Mouse (Mus musculus): ENCODE data around the gene Polr1c.

Polr1c gene

DNA sequence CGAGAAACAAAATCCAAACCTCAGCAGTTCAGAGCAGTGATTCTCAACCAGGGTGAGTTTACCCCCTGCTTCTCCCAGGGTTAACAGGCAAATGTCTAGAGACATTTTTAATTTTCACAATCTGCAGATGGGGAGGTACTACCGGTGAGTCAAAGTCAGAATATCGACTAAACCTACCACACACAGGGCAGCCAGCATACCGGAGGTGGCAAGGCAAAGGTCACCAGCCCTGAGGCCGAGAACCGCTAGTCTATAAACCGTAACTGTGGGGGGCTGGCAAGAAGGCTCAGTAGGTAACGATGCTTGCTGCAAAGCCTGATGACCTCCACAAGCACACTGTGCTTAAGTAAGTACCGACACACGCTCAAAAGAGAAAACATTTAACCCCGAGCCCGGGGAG lies 17.6 kb upstream of the Polr1c start:
- no peak for DNase-seq

DNA sequence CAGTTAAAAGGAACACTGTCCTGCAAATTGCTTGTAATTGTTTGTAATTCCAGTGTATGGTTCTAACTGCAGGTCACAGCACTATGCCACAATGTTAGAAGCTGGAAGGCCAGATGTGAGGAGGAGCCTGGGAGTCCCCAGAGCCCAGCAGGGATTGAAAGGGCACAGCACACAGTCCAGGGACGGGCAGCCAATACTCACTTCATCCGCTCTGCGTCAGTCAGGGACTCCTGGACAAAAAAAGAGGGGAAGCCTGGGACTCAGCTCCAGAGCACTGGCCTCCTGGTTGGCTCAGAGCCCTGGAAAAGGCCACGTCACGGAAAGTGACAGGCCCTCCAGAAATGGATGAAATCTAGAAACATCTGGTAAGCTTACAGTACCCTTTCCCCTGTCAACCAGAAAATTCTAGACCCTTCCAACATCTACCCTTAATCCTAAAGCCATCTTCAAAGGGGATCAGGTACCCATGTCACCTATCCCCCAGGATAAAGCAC lies 14.4 kb upstream of the Polr1c start:
- no peak for DNase-seq

DNA sequence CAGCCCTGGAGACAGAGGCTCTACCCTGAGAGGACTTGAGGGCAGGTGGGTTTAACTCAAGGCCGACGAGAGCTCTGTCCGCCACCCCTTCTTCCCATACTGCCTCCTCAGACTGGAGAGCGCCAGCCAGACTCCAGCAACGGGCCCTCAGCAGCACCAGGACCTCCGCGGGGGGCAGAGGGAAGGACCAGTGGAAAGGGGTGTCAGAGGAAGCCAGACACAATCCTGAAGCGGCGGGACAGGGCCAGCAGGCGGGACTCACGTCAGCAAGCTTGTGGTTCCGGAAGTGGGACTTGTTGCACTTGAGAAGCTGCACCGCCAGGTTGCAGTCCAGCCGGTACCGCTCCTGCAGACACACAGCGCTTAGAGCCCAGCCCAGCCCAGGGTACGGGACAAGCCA lies 11.8 kb upstream of the Polr1c start:
- no peak for DNase-seq

DNA sequence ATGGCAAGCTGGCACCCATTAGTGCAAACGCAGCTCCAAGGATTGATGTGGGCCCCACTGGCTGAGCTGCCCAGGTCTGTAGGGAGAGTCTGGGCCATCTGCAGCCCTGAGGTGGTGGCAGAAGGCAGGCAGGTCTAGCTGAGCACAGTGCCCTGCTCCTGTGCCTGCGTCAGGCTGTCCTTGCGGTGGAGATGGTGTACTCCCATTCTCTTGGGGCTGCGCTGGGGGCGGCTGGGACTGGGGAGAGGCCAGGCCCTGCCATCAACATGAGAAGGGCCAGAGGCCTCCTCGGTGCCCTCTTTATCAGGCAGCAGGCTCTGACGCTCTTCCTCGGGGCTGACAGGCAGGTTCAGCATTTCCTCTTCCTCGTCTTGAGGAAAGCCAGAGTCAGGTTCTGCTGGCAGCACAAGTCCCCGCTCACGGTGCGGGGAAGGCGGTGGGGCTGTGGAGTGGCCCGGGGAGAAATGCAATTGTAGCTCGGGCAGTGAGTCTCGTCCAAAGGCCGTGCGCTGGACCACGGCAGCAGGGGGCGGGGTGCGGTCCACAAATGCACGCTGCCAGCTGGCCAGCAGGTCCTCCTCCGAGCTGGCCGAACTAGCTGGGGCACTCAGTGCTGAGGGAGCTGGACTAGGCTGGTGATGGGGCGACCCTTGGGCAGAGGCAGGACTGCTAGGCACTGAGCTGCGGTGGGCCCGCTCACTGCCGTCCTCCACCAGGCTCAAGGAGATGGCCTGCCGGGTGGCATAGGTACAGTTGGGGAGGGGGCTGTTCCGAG lies 10.6 kb upstream of the Polr1c start:
- no peak for DNase-seq

DNA sequence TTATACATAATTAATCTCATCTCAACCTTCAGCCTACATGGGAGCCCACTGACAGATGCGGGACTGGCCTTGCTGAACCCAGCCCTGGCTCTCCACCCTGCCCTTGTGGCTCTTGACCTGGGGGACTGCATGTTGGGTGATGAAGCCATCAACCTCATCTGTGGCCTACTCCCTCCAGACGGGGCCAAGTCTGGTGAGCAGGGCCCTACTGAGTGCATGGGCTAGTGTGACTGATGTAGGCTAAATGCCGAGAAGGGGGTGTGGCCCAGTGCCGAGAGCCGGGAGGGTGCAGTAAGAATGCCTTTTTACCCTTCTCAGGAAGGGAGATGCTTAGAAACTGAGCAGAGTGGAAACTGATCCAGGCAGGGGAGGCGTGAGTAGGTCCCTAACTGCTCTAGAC lies 7.3 kb upstream of the Polr1c start:
- DNase-seq, result no peak

DNA sequence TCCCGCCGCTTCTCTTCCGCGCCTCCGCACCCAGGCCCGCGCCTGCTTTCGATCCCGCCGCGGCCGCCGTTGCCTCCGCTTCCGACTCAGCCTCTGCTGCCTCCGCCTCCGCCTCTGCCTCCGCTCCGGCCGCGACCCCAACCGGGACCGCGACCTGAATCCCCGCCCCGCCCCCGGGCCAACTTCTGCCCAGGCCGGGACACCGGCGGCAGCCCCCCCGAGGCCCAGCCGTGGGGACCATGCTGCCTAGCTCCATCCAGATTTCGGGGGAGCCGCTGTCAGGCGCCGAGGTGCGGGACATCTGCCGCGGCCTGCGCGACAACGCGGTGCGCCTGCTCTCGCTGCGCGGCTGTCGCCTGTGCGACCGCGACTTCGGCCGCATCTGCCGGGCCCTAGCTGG lies 6.3 kb upstream of the Polr1c start:
- peak in 1 of 2 experiments; percentile 68 for DNase-seq

DNA sequence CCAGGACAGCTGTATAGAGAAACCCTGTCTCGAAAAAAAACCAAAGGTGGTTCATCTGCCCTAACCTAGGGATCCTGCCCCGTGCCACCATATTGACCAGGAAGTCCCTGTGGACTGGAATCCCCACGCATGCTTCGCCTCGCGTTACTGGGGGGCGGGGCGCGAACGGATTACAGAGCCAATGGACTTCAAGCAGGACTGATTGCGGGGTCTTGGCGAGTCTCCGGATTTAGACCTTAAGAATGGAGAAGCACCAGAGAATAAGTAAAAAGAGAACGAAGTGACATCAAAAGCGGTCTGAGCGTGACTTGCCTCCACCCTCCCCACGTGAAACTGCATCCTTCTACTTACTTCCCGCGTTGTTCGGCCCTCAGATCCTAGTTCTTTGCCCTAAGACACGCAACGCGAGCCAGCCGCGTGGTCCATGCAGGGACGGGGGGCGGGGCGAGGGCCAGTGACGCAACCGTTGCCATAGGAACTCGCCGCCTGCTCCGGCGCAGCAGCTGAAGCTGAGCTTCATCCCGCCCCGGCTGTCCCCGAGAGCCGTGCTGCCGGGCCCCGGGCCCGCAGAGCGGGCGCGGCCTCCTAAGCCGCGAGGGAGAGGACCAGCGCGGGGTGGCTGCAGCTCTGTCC lies 5.7 kb upstream of the Polr1c start, which contains the start of gene Lrrc73:
Lrrc73 (plus strand) TSS at position 80 of the 633 bp plus-strand sequence.
- DNase-seq, result peak; percentile 93 to 97

DNA sequence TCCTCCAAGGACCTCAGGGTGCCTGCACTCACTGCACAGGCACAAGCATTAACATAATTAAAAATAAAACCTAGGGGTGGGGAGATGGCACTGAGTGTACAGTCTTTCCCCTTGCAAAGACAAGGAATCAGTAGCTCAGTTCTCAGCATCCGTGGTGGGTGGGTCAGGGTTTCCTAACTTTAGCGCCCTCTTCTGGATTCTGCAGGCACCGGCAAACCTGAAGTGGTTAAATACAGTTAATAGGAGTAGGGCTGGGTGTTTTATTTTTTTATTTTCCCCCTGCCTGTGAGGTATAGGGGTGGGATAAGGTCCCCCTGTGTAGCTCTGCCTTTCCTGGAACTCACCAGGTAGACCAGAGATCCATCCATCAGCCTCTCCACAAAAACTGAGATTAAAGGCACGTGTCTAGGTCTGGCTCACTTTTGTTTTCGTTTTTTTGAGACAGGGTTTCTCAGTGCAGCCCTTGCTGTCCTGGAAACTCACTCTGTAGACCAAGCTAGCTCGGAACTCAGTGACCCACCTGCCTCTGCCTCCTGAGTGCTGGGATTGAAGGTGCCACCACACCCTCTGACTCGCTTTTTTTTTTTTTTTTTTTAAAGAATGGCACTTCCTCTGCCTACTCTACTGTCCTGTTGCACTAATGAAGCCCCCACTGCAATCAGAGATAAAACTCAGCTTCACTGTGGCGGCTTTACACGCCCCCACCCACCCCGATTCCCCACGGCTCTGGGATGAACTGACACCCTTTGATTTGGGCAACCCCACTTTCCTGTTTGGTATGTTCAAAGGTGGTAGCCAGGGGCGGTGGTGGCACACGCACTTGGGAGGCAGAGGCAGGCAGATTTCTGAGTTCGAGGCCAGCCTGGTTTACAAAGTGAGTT lies 5.0 kb upstream of the Polr1c start:
- DNase-seq, result no peak

DNA sequence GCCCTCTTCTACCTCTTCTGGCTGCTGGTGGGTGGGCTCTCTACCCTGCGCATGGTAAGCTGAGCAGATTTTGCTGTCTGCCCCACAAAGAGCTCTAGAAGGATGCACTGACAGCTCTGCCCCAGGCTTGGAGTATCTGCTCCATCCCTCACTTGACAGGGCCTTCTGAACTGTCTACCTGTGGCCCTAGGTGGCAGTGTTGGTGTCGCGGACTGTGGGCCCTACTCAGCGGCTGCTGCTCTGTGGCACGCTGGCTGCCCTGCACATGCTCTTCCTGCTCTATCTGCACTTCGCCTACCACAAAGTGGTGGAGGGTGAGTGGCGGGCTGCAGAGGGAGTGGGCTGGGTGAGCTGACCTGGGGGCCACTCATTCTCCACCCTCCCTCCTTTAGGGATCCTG lies 3.3 kb upstream of the Polr1c start:
- no peak for DNase-seq

DNA sequence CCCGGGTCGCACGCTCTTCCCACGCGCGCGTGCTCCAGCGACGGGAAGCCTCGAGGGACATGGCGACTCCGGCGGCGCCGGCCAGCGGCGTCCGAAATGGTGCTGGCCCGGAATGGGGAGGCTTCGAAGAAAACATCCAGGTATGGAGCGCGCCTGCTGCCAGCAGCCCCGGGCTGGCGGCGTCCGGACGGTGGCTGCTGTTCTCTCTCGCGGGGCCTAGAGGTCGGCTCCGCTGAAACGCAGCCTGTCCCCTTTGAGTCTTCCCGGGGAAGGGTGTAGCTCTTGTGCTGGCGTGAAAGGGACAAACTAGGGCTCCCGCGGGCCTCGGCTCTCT lies 302 bp upstream of the Polr1c start:
- no peak for DNase-seq

DNA sequence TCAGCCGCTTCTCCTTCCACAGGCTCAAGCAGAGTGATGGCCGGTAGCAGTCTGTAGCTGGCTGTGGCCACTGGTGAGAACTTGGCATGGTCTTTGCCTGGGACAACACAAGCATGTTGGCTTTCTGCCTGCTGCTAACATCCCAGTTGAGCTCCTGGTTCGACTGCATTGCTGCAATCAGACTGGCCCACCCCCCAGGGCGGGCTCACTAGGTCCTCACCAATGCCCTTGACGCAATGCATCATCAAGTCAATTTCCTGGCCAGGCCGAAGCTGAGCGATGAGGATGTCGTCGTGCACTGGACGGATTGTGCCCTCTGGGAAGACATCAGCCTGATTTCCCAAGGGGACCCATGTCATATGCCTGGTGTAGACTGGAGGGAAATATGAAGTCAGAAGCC lies 3.3 kb downstream of the Polr1c start:
- peak in 1 of 2 experiments; percentile 41 for DNase-seq

DNA sequence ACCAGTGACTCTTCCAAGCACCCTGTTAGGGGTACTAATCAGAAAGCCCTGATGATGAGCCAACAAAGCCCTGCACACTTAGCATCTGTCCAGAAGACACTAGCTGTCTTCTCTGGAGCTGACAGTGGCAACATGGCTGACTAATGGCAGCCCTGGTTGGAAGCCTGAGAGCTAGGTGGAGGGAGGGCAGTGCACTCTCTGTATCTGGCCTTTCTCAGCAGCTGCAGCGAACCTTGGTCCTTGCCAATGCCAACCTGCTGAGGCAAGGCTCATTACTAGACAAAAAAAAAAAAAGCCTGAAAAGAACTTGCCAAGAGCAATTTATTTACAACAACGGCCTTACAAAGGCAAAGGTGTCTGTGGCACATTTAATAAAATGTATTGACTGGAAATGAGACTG lies 4.2 kb downstream of the Polr1c start:
- DNase-seq, result no peak

DNA sequence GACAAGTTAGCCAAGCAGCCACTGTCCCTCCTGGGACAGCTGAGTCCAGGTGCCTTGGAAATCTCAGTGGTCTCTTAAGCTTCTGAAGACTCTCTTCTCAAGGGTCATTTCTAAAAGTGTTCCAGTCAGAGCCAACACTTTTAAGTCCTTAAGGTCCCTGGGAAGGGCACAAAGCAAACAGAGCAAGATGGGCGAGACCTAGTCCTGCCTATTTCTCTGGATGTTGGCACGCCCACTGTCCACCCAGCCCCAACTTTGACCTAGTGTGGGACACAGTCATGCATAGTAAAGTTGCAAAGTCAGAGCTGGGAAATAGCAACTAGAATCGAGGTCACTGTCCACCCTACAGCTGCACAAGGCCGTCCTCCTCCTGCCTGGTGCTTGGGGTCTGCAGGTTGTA lies 4.9 kb downstream of the Polr1c start:
- no peak for DNase-seq

DNA sequence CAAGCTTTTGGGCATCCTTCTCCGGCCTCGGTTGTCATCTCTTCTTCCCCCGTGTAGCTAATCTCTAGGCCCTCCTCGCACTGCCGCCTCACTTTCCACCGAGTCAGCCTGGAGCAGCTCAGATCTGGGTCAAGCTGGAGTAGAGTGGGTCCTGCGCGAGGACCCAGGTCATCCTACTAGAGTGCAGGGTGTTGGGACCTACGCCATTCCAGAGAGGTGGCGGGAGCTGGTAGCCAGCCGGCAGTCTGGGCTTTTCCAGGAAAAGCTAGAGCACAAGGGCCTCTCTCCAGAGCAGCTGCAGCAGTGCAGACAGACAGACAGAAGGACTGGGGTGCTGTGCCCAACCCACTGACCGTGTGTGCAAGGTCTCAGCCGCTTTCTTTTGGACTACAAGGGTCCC lies 5.6 kb downstream of the Polr1c start:
- no peak for DNase-seq

DNA sequence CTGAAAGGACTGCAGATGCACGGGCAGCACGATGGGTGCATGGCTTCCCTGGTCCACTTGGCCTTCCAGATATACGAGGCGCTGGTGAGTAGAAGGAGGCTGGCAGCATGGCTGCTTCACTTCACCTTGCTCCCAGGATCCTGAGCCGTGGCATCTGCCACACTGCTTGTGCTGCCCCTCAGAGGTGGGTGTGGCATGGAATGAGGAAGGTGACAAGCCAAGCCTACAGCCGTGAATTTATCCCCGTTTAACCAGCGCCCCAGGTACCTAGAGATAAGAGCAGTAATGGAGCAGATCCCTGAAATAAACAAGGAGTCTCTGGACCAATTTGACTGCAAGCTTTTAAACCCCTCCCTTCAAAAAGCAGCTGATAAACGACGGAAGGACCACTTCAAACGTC lies 6.4 kb downstream of the Polr1c start:
- DNase-seq, result no peak

DNA sequence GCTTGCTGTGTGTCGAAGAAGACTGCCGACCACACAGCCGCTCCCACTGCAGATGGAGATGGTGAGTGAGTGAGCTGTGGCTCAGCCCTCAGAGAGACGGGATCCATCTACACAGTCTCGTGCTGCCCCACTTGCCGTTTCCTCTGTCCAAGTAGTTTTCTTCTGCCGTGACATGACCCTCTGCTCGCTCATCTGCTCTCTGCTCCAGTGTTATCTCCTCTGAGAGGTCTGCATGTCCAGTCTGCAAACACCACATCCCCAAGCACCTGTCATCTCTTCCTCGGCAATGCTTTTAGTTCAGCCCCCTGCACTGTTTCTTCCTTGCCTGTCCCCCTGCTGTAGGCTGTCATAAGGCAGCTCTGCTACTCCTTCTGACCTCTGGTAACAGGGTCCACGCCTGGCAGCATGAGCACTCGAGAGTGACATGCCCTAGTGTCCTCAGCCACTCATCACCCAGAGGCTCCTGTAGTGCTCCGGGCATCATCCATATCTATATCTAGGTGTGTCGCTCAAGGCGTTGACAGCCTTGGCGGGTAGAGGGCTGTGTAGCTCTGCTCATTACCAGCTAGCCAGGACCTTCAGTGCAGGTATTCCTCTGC lies 8.2 kb downstream of the Polr1c start:
- DNase-seq, result no peak

DNA sequence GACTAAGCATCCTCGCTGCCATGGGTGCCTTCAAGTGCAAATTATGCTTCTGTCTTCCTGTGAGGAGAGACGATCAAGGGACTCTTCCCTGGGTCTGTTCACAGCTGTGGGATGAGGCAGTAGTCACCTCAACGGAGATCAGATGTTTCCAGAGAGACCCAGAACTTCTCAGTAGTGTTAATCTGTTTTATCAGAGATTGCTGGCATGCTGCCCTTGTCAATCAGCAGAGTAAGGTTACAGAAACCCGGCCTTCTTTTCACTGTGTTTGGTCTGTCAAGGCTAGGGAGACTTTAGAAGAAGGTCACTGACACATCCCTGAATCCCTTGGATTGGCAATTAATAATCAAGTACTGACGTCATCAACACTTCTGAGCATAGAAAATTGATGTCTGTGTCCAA lies 10.4 kb downstream of the Polr1c start:
- DNase-seq, result no peak

DNA sequence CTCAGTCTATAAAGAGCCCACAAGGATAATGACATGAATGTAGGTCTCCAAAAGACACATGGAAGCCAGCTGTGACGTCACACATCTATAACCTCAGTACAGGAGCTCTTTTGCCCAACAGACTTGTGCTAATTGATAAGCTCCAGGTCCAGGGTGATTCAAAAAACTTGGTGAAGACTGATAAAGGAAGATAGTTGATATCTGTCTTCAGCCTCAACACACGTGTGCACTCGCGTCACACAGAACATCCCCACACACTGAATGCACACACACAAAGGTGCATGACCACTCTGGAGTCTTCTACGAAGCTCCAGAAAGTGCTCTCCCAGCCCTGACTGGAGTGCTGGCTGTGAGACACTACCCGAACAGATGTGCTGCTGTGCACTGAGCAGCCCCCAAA lies 10.8 kb downstream of the Polr1c start:
- no peak for DNase-seq

DNA sequence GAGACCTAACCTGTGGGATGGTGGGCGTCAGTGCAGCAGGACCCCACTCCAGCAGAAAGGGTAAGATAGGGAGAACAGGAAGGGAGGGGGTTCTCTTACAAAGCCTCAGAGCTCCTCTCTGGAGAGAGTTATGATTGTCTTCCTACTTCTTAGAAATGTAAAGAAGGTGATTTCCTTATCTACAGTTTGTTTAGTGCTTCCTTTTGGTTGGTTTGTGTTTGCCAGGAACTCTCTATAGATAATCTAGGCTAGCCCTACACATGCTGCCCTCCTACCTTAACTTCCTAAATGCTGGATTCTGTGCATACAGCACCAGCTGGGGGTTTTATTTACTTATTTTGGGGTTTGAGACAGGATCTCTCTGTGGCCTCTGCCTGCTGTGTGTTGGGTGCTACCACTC lies 11.8 kb downstream of the Polr1c start:
- no peak for DNase-seq

DNA sequence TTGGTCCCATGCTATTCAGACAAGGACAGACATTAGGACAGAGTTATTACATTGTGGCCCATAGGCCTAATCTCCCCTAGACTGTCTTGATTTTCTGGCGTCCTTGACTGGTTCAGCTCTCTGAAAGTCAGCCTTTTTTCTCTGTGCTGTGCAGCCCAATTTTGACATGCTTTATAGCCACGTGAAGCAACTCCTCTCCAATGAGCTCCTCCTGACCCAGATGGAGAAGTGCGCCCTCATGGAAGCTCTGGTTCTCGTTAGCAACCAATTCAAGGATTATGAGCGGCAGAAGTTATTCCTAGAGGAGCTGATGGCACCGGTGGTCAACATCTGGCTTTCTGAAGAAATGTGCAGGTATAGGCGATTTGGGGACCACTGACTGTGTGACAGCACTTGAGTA lies 20.3 kb downstream of the Polr1c start:
- no peak for DNase-seq

DNA sequence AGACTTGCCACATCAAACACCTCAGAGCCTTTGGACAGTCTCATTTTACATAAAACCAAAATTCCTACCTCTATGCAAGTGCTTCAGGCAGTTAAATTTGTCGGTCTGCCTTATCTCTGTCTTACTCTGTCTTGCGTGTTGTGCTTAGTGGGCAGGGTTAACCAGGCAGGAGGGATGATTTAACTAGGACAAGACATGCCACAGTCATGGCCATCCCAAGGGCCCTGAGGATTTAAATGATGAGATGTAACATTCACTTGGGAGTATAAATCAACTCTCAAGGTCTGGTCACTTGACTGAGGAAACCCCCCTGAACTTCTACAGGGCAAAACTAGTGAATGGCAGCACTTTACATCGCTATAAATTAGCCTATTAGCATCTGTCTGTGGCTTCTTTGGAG lies 26.3 kb downstream of the Polr1c start:
- DNase-seq, result no peak

DNA sequence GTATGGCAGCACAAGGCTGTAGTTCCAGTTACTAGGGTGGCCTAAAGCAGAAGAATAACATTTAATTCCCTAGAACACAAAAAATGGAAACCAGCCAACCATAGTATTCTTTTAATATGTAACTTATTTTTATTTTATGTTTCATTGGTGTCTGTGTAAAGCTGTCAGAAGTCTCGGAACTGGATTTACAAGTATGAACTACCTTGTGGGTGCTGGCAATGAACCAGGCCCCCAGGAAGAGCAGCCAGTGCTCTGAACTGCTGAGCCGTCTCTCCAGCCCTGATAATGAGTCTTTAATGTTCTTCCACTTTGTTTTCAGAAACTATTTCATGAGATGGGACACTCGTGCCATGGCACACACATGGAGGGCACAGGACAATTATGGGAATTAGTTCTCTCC lies 37.3 kb downstream of the Polr1c start:
- no peak for DNase-seq

DNA sequence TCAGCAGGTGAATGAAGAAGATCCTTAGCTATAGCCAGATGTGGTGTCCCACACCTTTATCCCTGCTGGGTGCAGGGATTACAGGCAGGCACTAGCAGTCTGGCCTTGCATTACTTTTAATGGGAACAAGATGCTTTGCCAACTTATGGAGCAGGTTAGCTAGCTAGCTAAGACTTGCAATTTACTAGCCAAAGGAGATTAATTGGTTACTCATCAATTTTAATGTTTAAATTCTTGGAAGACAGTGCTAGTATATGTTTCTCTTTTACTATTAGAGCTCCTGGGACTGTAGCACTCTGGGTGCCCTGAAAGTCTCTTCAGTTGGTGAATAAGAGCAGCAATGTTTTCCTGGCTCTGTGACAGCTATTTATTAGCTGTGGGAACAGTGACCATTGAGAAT lies 41.2 kb downstream of the Polr1c start:
- DNase-seq, result no peak

Data from cerebellum, postnatal 25 days (tissue).